Mouse (Mus musculus): ENCODE measurements at regions not wholly inside any gene's neighbourhood (a gene's known extent, or its start where the extent isn't known, plus 50 kb on each side); places are given as distances from the start of the nearest gene placed in this dataset.

DNA sequence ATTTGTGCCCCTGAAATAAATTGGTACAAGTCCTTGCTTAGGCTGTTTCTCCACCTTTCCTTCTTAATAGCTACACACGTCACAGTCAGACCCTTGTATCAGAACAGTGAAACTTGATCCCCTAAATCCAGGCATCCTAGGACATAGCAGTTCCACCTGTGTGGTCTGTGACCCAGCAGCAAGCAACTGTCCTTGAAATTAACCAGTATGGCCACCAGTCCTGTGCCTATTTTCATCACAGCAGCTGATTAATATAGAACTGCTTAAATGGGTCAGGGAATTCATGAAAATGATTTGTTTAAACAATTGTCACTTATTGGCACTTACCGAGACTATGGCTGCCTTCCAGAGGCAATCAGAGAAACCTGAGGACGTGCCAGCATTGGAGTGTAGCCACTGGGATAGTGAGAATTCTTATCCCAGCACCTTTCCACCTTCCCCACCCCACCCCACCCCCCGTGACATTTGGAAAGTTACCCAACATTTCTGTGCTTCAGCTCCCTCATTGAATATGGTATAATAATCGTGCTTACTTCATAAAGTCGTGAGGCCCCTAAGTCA, 135.4 kb upstream of the Cdkn2b start:
- TF ChIP-seq MAX (IDR thresholded peaks at IDR 0.05; ENCODE audit: low read length) (no peak), IRF4 (IDR thresholded peaks at IDR 0.05; ENCODE audit: low read depth, low read length) (no peak), PAX5 (IDR thresholded peaks at IDR 0.05; ENCODE audit: low read length) (no peak), RAD21 (IDR thresholded peaks at IDR 0.05; ENCODE audit: low read depth, low read length) (no peak), CHD2 (IDR thresholded peaks at IDR 0.05; ENCODE audit: low read length) (no peak), MAFK (IDR thresholded peaks at IDR 0.05; ENCODE audit: insufficient replicate concordance, low read length) (no peak), GABPA (IDR thresholded peaks at IDR 0.05; ENCODE audit: insufficient replicate concordance, low read depth, low read length) (no peak), ZC3H11A (IDR thresholded peaks at IDR 0.05; ENCODE audit: low read depth, low read length) (no peak), KAT2A (IDR thresholded peaks at IDR 0.05; ENCODE audit: insufficient replicate concordance, low read length) (no peak), EP300 (IDR thresholded peaks at IDR 0.05; ENCODE audit: low read length) (no peak), E2F4 (IDR thresholded peaks at IDR 0.05; ENCODE audit: insufficient replicate concordance, low read depth, low read length) (no peak), ZKSCAN1 (IDR thresholded peaks at IDR 0.05; ENCODE audit: borderline replicate concordance, low read depth, low read length) (no peak), POLR2A (IDR thresholded peaks at IDR 0.05; ENCODE audit: low read depth, low read length) (no peak), USF2 (conservative IDR thresholded peaks at IDR 0.05; ENCODE audit: low read depth, low read length) (no peak)
- H3K27me3 ChIP-seq (replicated peaks) = no peaks in the 10 kb centered on the region
- H3K27ac ChIP-seq (ENCODE audit: insufficient read depth, low read depth) = no peak overlapping the region
- in situ Hi-C loops (cut with MboI; ENCODE audit: low pct_ligation_motif_present, low pct_unique_long_range_greater_than_20kb, low sequenced_read_pairs) (no loop called here), dilution Hi-C loops (cut with MboI; ENCODE audit: extremely low pct_ligation_motif_present, extremely low pct_unique_long_range_greater_than_20kb, low sequenced_read_pairs) (no loop called here)
- peaks cover 6 to 71% of the 10 kb centered on the region in 2 experiments; a peak in 3 of 4 replicates for H3K4me1 ChIP-seq (ENCODE audit: control insufficient read depth in 1 of 2, insufficient read depth in 2 of 2)
- peaks cover 5% of the 10 kb centered on the region for H3K9me3 ChIP-seq (replicated peaks; ENCODE audit: low read length)
- no peak for DNase-seq (ENCODE audit: extremely low read depth)
- H3K9ac ChIP-seq (ENCODE audit: insufficient read depth, low read depth) = no peak overlapping the region
- peaks cover under 1% of the 10 kb centered on the region; the same call in 1 of the 2 replicates for H3K79me2 ChIP-seq (replicated peaks; ENCODE audit: control insufficient read depth, extremely low read depth, insufficient read depth, poor library complexity, severe bottlenecking)
- H3K36me3 ChIP-seq (replicated peaks in 1 of 2; ENCODE audit: control insufficient read depth in 1 of 2, insufficient read depth in 1 of 2, low read length in 1 of 2) = peaks cover 13 to 66% of the 10 kb centered on the region in 2 experiments
- no peak overlapping the region for H3K4me3 ChIP-seq (replicated peaks in 1 of 3; ENCODE audit: low read depth in 2 of 3, low read length in 2 of 3, poor library complexity in 1 of 3)
- no peak overlapping the region for H3K4me2 ChIP-seq (ENCODE audit: insufficient read depth, low read depth, poor library complexity, severe bottlenecking)

GRCm38 (mm10) chr4:89445214-89446155, 134.6 kb upstream of the Cdkn2b start:
- Histone ChIP-seq H3K4me2 (ENCODE audit: insufficient read depth, low read depth, poor library complexity, severe bottlenecking) (no peak overlapping the region), H3K4me3 (replicated peaks in 1 of 3; ENCODE audit: low read depth in 2 of 3, low read length in 2 of 3, poor library complexity in 1 of 3) (no peak overlapping the region), H3K27me3 (replicated peaks) (no peaks in the 10 kb centered on the region), H3K9me3 (replicated peaks; ENCODE audit: low read length) (peaks cover 5% of the 10 kb centered on the region), H3K9ac (ENCODE audit: insufficient read depth, low read depth) (no peak overlapping the region), H3K79me2 (replicated peaks; ENCODE audit: control insufficient read depth, extremely low read depth, insufficient read depth, poor library complexity, severe bottlenecking) (no peaks in the 10 kb centered on the region; the same call in 1 of the 2 replicates), H3K27ac (ENCODE audit: insufficient read depth, low read depth) (no peak overlapping the region), H3K4me1 (ENCODE audit: control insufficient read depth in 1 of 2, insufficient read depth in 2 of 2) (peaks cover 6 to 65% of the 10 kb centered on the region in 2 experiments; a peak in 3 of 4 replicates), H3K36me3 (replicated peaks in 1 of 2; ENCODE audit: control insufficient read depth in 1 of 2, insufficient read depth in 1 of 2, low read length in 1 of 2) (peaks cover 12 to 68% of the 10 kb centered on the region in 2 experiments)
- DNase-seq (ENCODE audit: extremely low read depth) = no peak
- in situ Hi-C loops (cut with MboI; ENCODE audit: low pct_ligation_motif_present, low pct_unique_long_range_greater_than_20kb, low sequenced_read_pairs) (no loop called here), dilution Hi-C loops (cut with MboI; ENCODE audit: extremely low pct_ligation_motif_present, extremely low pct_unique_long_range_greater_than_20kb, low sequenced_read_pairs) (no loop called here)
- TF ChIP-seq RCOR1 (conservative IDR thresholded peaks at IDR 0.05; ENCODE audit: low read depth, low read length) (no peak), MXI1 (IDR thresholded peaks at IDR 0.05; ENCODE audit: low read depth, low read length) (no peak), CHD2 (IDR thresholded peaks at IDR 0.05; ENCODE audit: low read length) (no peak), USF1 (IDR thresholded peaks at IDR 0.05; ENCODE audit: low read depth, low read length) (no peak), CHD1 (IDR thresholded peaks at IDR 0.05; ENCODE audit: low read depth, low read length) (no peak), USF2 (conservative IDR thresholded peaks at IDR 0.05; ENCODE audit: low read depth, low read length) (no peak), NRF1 (IDR thresholded peaks at IDR 0.05; ENCODE audit: low read depth, low read length) (no peak), ZMIZ1 (IDR thresholded peaks at IDR 0.05; ENCODE audit: low read depth, low read length) (no peak), ELF1 (IDR thresholded peaks at IDR 0.05; ENCODE audit: low read depth, low read length) (no peak)
